Mouse (Mus musculus): ENCODE results near the gene Cyp2a12. TPM values are rescaled to one million over a fixed set of nuclear protein-coding genes. Genes with fewer than 3 reads are reported as not detected.
"Not testable (repeated sequence)": the region's sequence is repeated elsewhere in the genome, so short reads cannot be mapped to it uniquely, and the experiment has no call there.

The Cyp2a12 gene
- total RNA-seq (2012; rRNA removed) = not detected in 2 replicates
- polyA plus RNA-seq (2012; ENCODE audit: insufficient read depth in 1 of 2, insufficient read length in 2 of 2, low read depth in 1 of 2, low replicate concordance in 2 of 2, missing spikeins in 1 of 2) = not detected

DNA sequence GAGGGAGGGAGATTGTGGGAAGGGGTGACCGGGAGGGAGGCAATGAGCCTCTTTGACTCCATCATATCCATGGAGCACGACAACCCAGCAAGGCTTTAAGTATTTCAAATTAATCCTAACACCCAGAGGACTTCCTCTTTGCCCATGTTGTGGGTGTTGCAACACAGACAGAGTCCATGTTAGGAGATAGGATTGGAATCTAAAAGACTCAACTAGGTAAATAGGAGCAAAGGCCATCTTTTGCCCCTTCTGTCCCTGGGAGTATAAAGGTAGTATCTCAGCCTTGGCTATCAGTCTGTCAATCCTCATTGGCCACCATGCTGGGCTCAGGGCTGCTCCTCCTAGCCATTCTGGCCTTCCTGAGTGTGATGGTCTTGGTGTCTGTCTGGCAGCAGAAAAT lies at the start of gene Cyp2a12:
Gene Cyp2a12, plus strand, starts transcription at position 293 of the 400 bp plus-strand sequence.
- Histone ChIP-seq H3K9ac (ENCODE audit: control insufficient read depth, low read depth, low read length, poor library complexity, severe bottlenecking) (no peak within 1 kb of the TSS), H3K4me3 (ENCODE audit: control insufficient read depth in 1 of 2, insufficient read depth in 1 of 2, low read depth in 2 of 2, low read length in 2 of 2) (no peak within 1 kb of the TSS), H3K27ac (ENCODE audit: control insufficient read depth, low read depth, low read length) (no peak within 1 kb of the TSS), H3K79me2 (ENCODE audit: control insufficient read depth, insufficient read depth, low read length, poor library complexity) (no peaks in the 10 kb centered on the region), H3K27me3 (ENCODE audit: control insufficient read depth in 1 of 2, insufficient read depth in 2 of 2, low read length in 2 of 2) (no peaks in the 10 kb centered on the region), H3K9me3 (replicated peaks; ENCODE audit: insufficient read depth, low read length) (no peaks in the 10 kb centered on the region), H3K36me3 (ENCODE audit: control insufficient read depth in 1 of 2, insufficient read depth in 2 of 2, low read length in 2 of 2) (no peaks in the 10 kb centered on the region), H3K4me1 (ENCODE audit: control insufficient read depth in 1 of 2, insufficient read depth in 2 of 2, low read length in 2 of 2) (no peaks in the 10 kb centered on the region)
- TF ChIP-seq NELFE (IDR thresholded peaks at IDR 0.05; ENCODE audit: low read depth, low read length) (no peak), ZMIZ1 (IDR thresholded peaks at IDR 0.05; ENCODE audit: low read depth, low read length) (no peak), POLR2AphosphoS5 (IDR thresholded peaks at IDR 0.05; ENCODE audit: borderline replicate concordance, low read depth, low read length) (no peak), MXI1 (IDR thresholded peaks at IDR 0.05; ENCODE audit: low read depth, low read length) (no peak), CTCF (IDR thresholded peaks at IDR 0.05 in 2 of 3, conservative IDR thresholded peaks at IDR 0.05 in 1 of 3; ENCODE audit: control insufficient read depth in 1 of 3, insufficient read depth in 1 of 3, low read depth in 2 of 3, low read length in 3 of 3, poor library complexity in 1 of 3, severe bottlenecking in 1 of 3) (no peak), MAZ (IDR thresholded peaks at IDR 0.05; ENCODE audit: low read depth, low read length) (no peak), BHLHE40 (IDR thresholded peaks at IDR 0.05; ENCODE audit: borderline replicate concordance, low read depth, low read length) (no peak), UBTF (IDR thresholded peaks at IDR 0.05; ENCODE audit: borderline replicate concordance, insufficient read depth, low read depth, low read length) (no peak), KAT2A (conservative IDR thresholded peaks at IDR 0.05; ENCODE audit: low read depth, low read length) (no peak)
- no peak for DNase-seq (ENCODE audit: low read depth, low spot score)

GRCm38 (mm10) chr7:26981464-26981863 lies 47.4 kb upstream of the Cyp2a12 start:
- not testable (repeated sequence) for H3K27ac ChIP-seq (ENCODE audit: control insufficient read depth, low read depth, low read length); H3K79me2 ChIP-seq (ENCODE audit: control insufficient read depth, insufficient read depth, low read length, poor library complexity); H3K4me1 ChIP-seq (ENCODE audit: control insufficient read depth in 1 of 2, insufficient read depth in 2 of 2, low read length in 2 of 2); DNase-seq (ENCODE audit: low read depth, low spot score); H3K36me3 ChIP-seq (ENCODE audit: control insufficient read depth in 1 of 2, insufficient read depth in 2 of 2, low read length in 2 of 2); H3K9me3 ChIP-seq (replicated peaks; ENCODE audit: insufficient read depth, low read length); H3K27me3 ChIP-seq (ENCODE audit: control insufficient read depth in 1 of 2, insufficient read depth in 2 of 2, low read length in 2 of 2); H3K4me3 ChIP-seq (ENCODE audit: control insufficient read depth in 1 of 2, insufficient read depth in 1 of 2, low read depth in 2 of 2, low read length in 2 of 2); H3K9ac ChIP-seq (ENCODE audit: control insufficient read depth, low read depth, low read length, poor library complexity, severe bottlenecking)

DNA sequence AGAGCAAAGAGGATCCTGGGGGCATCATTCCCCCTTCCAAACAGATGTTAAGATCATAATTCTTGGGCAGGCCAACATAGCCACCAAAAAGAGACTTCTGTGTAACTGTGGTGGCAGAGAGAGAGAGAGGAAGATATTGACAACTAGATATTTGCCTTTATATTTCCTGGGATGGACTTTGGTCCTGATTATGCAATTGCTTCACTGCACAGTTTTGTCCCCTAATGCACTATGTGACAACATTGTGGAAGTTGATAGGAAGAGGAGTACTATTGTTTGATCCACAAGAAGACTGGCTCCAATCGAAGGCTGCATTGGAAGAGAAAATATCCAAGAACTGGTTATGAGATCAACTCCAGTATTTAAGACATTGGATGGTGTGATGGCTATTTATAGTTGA lies 46.9 kb upstream of the Cyp2a12 start:
- not testable (repeated sequence) for H3K27me3 ChIP-seq (ENCODE audit: control insufficient read depth in 1 of 2, insufficient read depth in 2 of 2, low read length in 2 of 2); H3K9ac ChIP-seq (ENCODE audit: control insufficient read depth, low read depth, low read length, poor library complexity, severe bottlenecking); H3K36me3 ChIP-seq (ENCODE audit: control insufficient read depth in 1 of 2, insufficient read depth in 2 of 2, low read length in 2 of 2); H3K27ac ChIP-seq (ENCODE audit: control insufficient read depth, low read depth, low read length); H3K79me2 ChIP-seq (ENCODE audit: control insufficient read depth, insufficient read depth, low read length, poor library complexity); H3K4me1 ChIP-seq (ENCODE audit: control insufficient read depth in 1 of 2, insufficient read depth in 2 of 2, low read length in 2 of 2); H3K4me3 ChIP-seq (ENCODE audit: control insufficient read depth in 1 of 2, insufficient read depth in 1 of 2, low read depth in 2 of 2, low read length in 2 of 2); DNase-seq (ENCODE audit: low read depth, low spot score); H3K9me3 ChIP-seq (replicated peaks; ENCODE audit: insufficient read depth, low read length)

- H3K9ac ChIP-seq (ENCODE audit: control insufficient read depth, low read depth, low read length, poor library complexity, severe bottlenecking) = no peak overlapping the region
- H3K27ac ChIP-seq (ENCODE audit: control insufficient read depth, low read depth, low read length) = no peak overlapping the region
- no peak overlapping the region for H3K4me3 ChIP-seq (ENCODE audit: control insufficient read depth in 1 of 2, insufficient read depth in 1 of 2, low read depth in 2 of 2, low read length in 2 of 2)
- TF ChIP-seq TCF12 (IDR thresholded peaks at IDR 0.05; ENCODE audit: low read depth, low read length) (no peak), KAT2A (conservative IDR thresholded peaks at IDR 0.05; ENCODE audit: low read depth, low read length) (no peak), MAX (IDR thresholded peaks at IDR 0.05; ENCODE audit: low read length) (no peak), ZNF384 (IDR thresholded peaks at IDR 0.05; ENCODE audit: low read depth, low read length) (no peak), SMC3 (IDR thresholded peaks at IDR 0.05; ENCODE audit: low read depth, low read length) (no peak), ZKSCAN1 (IDR thresholded peaks at IDR 0.05; ENCODE audit: low read depth, low read length) (no peak), NELFE (IDR thresholded peaks at IDR 0.05; ENCODE audit: low read depth, low read length) (no peak), POLR2A (IDR thresholded peaks at IDR 0.05; ENCODE audit: control insufficient read depth in 1 of 2, insufficient read depth in 1 of 2, low read depth in 1 of 2, low read length in 2 of 2, poor library complexity in 1 of 2) (no peak), EP300 (IDR thresholded peaks at IDR 0.05; ENCODE audit: low read depth in 1 of 2, low read length in 2 of 2) (no peak), JUND (IDR thresholded peaks at IDR 0.05; ENCODE audit: low read depth, low read length) (no peak), NRF1 (IDR thresholded peaks at IDR 0.05; ENCODE audit: insufficient read depth, low read depth, low read length, poor library complexity, severe bottlenecking) (no peak)
- H3K79me2 ChIP-seq (ENCODE audit: control insufficient read depth, insufficient read depth, low read length, poor library complexity) = no peaks in the 10 kb centered on the region
- no peaks in the 10 kb centered on the region for H3K27me3 ChIP-seq (ENCODE audit: control insufficient read depth in 1 of 2, insufficient read depth in 2 of 2, low read length in 2 of 2)
- no peaks in the 10 kb centered on the region for H3K36me3 ChIP-seq (ENCODE audit: control insufficient read depth in 1 of 2, insufficient read depth in 2 of 2, low read length in 2 of 2)
- no peak for DNase-seq (ENCODE audit: low read depth, low spot score)
- no peaks in the 10 kb centered on the region for H3K4me1 ChIP-seq (ENCODE audit: control insufficient read depth in 1 of 2, insufficient read depth in 2 of 2, low read length in 2 of 2)
- H3K9me3 ChIP-seq (replicated peaks; ENCODE audit: insufficient read depth, low read length) = no peaks in the 10 kb centered on the region
These were observed 46.3 kb upstream of the Cyp2a12 start for GRCm38 (mm10) chr7:26982551-26982950.
